Mouse (Mus musculus) lung, embryonic 15.5 days (tissue): Measurements from ENCODE around the gene Emid1. TPM values are rescaled to one million over a fixed set of nuclear protein-coding genes. Genes with fewer than 3 reads are reported as not detected.
A peak's percentile ranks its signal among the peaks of the same experiment; 100 is the strongest.

Experiments used
- ATAC-seq: fragments of 200-750 bp; cut with Nextera tagmentation; 2 replicates; pipeline ENCODE4 v1.8.0; 2017; ENCODE audit warnings: moderate number of reproducible peaks, borderline replicate concordance; ENCODE audit not compliant: low FRiP score, low TSS enrichment; ENCODE audit errors: extremely low read depth
- H3K27ac ChIP-seq: fragments of 300-500 bp; sonication (generic); 2 replicates; pipeline ENCODE4 v1.5.1; 2015; ENCODE audit warnings: moderate library complexity, mild to moderate bottlenecking, inconsistent platforms
- H3K27me3 ChIP-seq: fragments of 300-500 bp; sonication (generic); 2 replicates; pipeline ENCODE4 v1.6.1; 2015; ENCODE audit warnings: inconsistent platforms
- H3K36me3 ChIP-seq: fragments of 300-500 bp; sonication (generic); 2 replicates; pipeline ENCODE4 v1.6.1; 2015; ENCODE audit warnings: inconsistent platforms
- H3K4me1 ChIP-seq: fragments of 300-500 bp; sonication (generic); 2 replicates; pipeline ENCODE4 v1.6.1; 2015; ENCODE audit warnings: inconsistent platforms
- H3K4me2 ChIP-seq: fragments of 300-500 bp; sonication (generic); 2 replicates; pipeline ENCODE4 v1.6.1; 2015; ENCODE audit warnings: inconsistent platforms, mild to moderate bottlenecking, moderate library complexity
- H3K4me3 ChIP-seq: fragments of 300-500 bp; sonication (generic); 2 replicates; pipeline ENCODE4 v1.5.1; 2015; ENCODE audit warnings: mild to moderate bottlenecking, inconsistent platforms
- H3K9ac ChIP-seq: fragments of 300-500 bp; sonication (generic); 2 replicates; pipeline ENCODE4 v1.6.1; 2015; ENCODE audit warnings: inconsistent platforms
- H3K9me3 ChIP-seq: fragments of 300-500 bp; sonication (generic); 2 replicates; pipeline ENCODE4 v1.6.1; 2016; ENCODE audit warnings: inconsistent platforms
- WGBS: fragments of 180-500 bp; shearing (Covaris S2); methylation state at CpG from one replicate; pipeline ENCODE4 v1.1.7; 2015; 5-methylcytosine and 5-hydroxymethylcytosine counted together
- polyA plus RNA-seq: library from polyadenylated mRNA; unstranded; fragments of >200 nt; fragmentation: Nextera tagmentation; extraction: Ambion mirVana; gene quantifications from 2 replicates; pipeline ENCODE4 v1.2.1, GENCODE M21; 2015

The Emid1 gene
- polyA plus RNA-seq, 1 experiment from 2014 or later, result 54.3 TPM

- Histone ChIP-seq H3K4me1 (peaks cover 13% of the 10 kb centered on the region), H3K9me3 (no peaks in the 10 kb centered on the region), H3K4me3 (no peak overlapping the region), H3K36me3 (peaks cover 54% of the 10 kb centered on the region), H3K9ac (no peak overlapping the region), H3K27me3 (peaks cover 4% of the 10 kb centered on the region), H3K27ac (no peak overlapping the region), H3K4me2 (no peak overlapping the region)
- ATAC-seq, result no peak
- 77% methylated on average over 9 of the region's 9 CpGs for WGBS
Measured at GRCm38 (mm10) chr11:5068126-5068971, 83.7 kb downstream of the Emid1 start.

DNA sequence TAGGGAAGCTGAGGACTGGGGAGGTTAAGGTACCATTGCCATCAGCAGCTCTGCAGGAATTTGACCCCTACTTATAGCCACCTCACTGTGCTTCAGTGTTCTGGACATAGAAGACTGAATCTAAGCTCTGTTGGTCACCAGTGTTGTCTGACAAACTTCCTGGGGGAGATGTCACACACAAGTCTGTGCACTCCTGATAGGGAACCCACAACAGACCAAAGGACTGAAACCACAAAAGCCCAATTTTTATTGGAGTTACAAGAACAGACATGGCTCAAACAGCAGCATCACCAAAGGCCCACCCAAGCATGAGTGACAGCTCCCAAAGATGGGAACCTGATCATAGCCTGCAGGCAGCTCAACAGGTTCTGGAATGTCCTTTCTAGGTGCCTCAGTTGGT is 85.0 kb downstream of the Emid1 start:
- H3K4me3 ChIP-seq, result no peak overlapping the region
- H3K36me3 ChIP-seq, result peaks cover 42% of the 10 kb centered on the region
- H3K9me3 ChIP-seq, result no peaks in the 10 kb centered on the region
- H3K27ac ChIP-seq, result no peak overlapping the region
- peaks cover 26% of the 10 kb centered on the region for H3K4me1 ChIP-seq
- H3K27me3 ChIP-seq, result peaks cover 17% of the 10 kb centered on the region
- no peak for ATAC-seq
- H3K4me2 ChIP-seq, result no peak overlapping the region
- H3K9ac ChIP-seq, result no peak overlapping the region

GRCm38 (mm10) chr11:5065056-5065821 is 86.8 kb downstream of the Emid1 start, which contains the start of gene Gas2l1:
Gene Gas2l1, minus strand, starts transcription at chr11:5065327.
- H3K36me3 ChIP-seq, result peaks cover 23% of the 10 kb centered on the region
- peak; percentile 84 for ATAC-seq
- H3K9me3 ChIP-seq, result no peaks in the 10 kb centered on the region
- H3K4me1 ChIP-seq, result peaks cover 38% of the 10 kb centered on the region
- peak within 1 kb of the TSS; percentile 63 for H3K4me3 ChIP-seq
- under 1% methylated on average over 50 of the region's 50 CpGs for WGBS
- peak within 1 kb of the TSS; percentile 64 for H3K9ac ChIP-seq
- H3K4me2 ChIP-seq, result peak within 1 kb of the TSS; percentile 95
- H3K27ac ChIP-seq, result peak within 1 kb of the TSS; percentile 51; the same call in 1 of the 2 replicates
- H3K27me3 ChIP-seq, result peaks cover 35% of the 10 kb centered on the region

- Histone ChIP-seq H3K9me3 (no peaks in the 10 kb centered on the region), H3K9ac (peak overlapping the region; percentile 64), H3K27me3 (peaks cover 43% of the 10 kb centered on the region), H3K36me3 (peaks cover 18% of the 10 kb centered on the region), H3K4me3 (peak overlapping the region; percentile 63), H3K4me2 (peak overlapping the region; percentile 95), H3K4me1 (peaks cover 42% of the 10 kb centered on the region), H3K27ac (0 out of 2 replicates have a peak overlapping the region, but pooled peaks have one; percentile 51)
- peak; percentile 7; the same call in 1 of the 2 replicates for ATAC-seq
- 13% methylated on average over 38 of the region's 38 CpGs for WGBS
Measured at GRCm38 (mm10) chr11:5064282-5065055, 87.6 kb downstream of the Emid1 start.

- H3K4me3 ChIP-seq, result peak overlapping the region; percentile 63
- WGBS, result 59% methylated on average over 31 of the region's 31 CpGs
- H3K27ac ChIP-seq, result no peak overlapping the region
- 0 out of 2 replicates have a peak overlapping the region, but pooled peaks have one; percentile 64 for H3K9ac ChIP-seq
- peaks cover 50% of the 10 kb centered on the region for H3K27me3 ChIP-seq
- peak overlapping the region; percentile 95 for H3K4me2 ChIP-seq
- no peaks in the 10 kb centered on the region for H3K9me3 ChIP-seq
- H3K4me1 ChIP-seq, result peaks cover 48% of the 10 kb centered on the region
- no peak for ATAC-seq
- H3K36me3 ChIP-seq, result peaks cover 11% of the 10 kb centered on the region
Measured at GRCm38 (mm10) chr11:5063561-5064281, 88.3 kb downstream of the Emid1 start.

GRCm38 (mm10) chr11:5062860-5063505 is 89.1 kb downstream of the Emid1 start:
- H3K27ac ChIP-seq, result no peak overlapping the region
- H3K9ac ChIP-seq, result no peak overlapping the region
- no peak overlapping the region for H3K4me2 ChIP-seq
- H3K4me3 ChIP-seq, result no peak overlapping the region
- ATAC-seq, result no peak
- 68% methylated on average over 13 of the region's 13 CpGs for WGBS
- no peaks in the 10 kb centered on the region for H3K9me3 ChIP-seq
- peaks cover 52% of the 10 kb centered on the region for H3K4me1 ChIP-seq
- H3K36me3 ChIP-seq, result peaks cover 3% of the 10 kb centered on the region
- H3K27me3 ChIP-seq, result peaks cover 56% of the 10 kb centered on the region

GRCm38 (mm10) chr11:5062326-5062725 is 89.7 kb downstream of the Emid1 start:
- Histone ChIP-seq H3K4me2 (peak overlapping the region; percentile 81), H3K36me3 (no peaks in the 10 kb centered on the region), H3K9ac (peak overlapping the region; percentile 23; the same call in 1 of the 2 replicates), H3K4me3 (peak overlapping the region; percentile 37), H3K9me3 (no peaks in the 10 kb centered on the region), H3K27me3 (peaks cover 63% of the 10 kb centered on the region), H3K27ac (no peak overlapping the region), H3K4me1 (peaks cover 57% of the 10 kb centered on the region)
- 28% methylated on average over 13 of the region's 13 CpGs for WGBS
- no peak for ATAC-seq

GRCm38 (mm10) chr11:5061413-5062139 is 90.5 kb downstream of the Emid1 start:
- H3K4me2 ChIP-seq, result peak overlapping the region; percentile 81
- peak; percentile 35 for ATAC-seq
- peaks cover 71% of the 10 kb centered on the region for H3K27me3 ChIP-seq

DNA sequence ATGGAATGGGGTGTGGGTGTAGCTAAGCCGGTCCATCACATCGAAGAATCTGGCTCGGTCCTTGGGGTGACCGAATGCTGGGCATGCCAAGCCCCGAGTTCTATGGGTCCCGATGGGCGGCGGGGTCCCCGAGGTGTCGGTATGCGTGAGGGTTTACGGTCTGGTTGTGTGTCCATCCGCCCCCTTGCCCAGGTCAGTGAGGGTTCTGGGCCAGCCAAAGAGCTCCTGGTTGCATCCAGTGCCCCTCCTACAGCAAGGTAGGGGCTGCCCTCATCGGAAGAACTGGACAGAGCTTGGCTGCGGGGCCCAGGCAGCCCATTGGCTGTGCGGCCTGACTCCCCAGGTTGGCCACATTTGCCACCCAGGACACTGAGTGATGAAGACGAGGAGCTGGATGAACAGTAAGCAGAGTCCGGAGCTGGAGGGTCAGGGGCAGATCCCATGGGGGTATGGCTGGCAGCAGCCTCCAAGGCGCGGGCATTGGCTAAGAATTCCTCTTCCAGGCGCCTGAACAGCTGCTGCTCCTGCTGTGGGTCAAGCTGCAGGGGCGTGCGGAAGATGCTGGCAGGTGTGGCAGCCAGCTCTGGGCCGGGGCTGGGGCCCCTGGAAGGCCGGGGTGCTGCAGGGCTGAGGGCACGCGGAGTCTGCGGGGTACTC is 91.2 kb downstream of the Emid1 start:
- no peak for ATAC-seq
- H3K27me3 ChIP-seq, result peaks cover 77% of the 10 kb centered on the region
- WGBS, result 60% methylated on average over 28 of the region's 28 CpGs
- peak overlapping the region; percentile 37 for H3K4me3 ChIP-seq
- H3K27ac ChIP-seq, result no peak overlapping the region
- peaks cover 57% of the 10 kb centered on the region for H3K4me1 ChIP-seq
- no peaks in the 10 kb centered on the region for H3K36me3 ChIP-seq
- 0 out of 2 replicates have a peak overlapping the region, but pooled peaks have one; percentile 36 for H3K9ac ChIP-seq
- H3K4me2 ChIP-seq, result peak overlapping the region; percentile 81
- no peaks in the 10 kb centered on the region for H3K9me3 ChIP-seq

More at GRCm38 (mm10) chr11:5061413-5062139, 90.5 kb downstream of the Emid1 start:
- H3K4me3 ChIP-seq, result peak overlapping the region; percentile 37
- H3K36me3 ChIP-seq, result no peaks in the 10 kb centered on the region
- no peak overlapping the region for H3K27ac ChIP-seq
- peak overlapping the region; percentile 36 for H3K9ac ChIP-seq
- peaks cover 57% of the 10 kb centered on the region for H3K4me1 ChIP-seq
- 4% methylated on average over 51 of the region's 62 CpGs for WGBS
- no peaks in the 10 kb centered on the region for H3K9me3 ChIP-seq
